Mouse (Mus musculus) forebrain, embryonic 16.5 days (tissue): ENCODE results near the gene Ncam1. TPM values are rescaled to one million over a fixed set of nuclear protein-coding genes. Genes with fewer than 3 reads are reported as not detected.

Experiments used
- ATAC-seq: fragments of 200-750 bp; cut with Nextera tagmentation; 2 replicates; pipeline ENCODE4 v1.8.0; 2017; ENCODE audit warnings: mild to moderate bottlenecking, moderate library complexity
- H3K27ac ChIP-seq: fragments of 300-500 bp; sonication (generic); 2 replicates; pipeline ENCODE4 v1.5.1; 2014; ENCODE audit warnings: low read length, control low read depth
- H3K27me3 ChIP-seq: fragments of 300-500 bp; sonication (generic); replicated peaks from 2 replicates; pipeline ENCODE4 v1.6.1; 2014; ENCODE audit warnings: low read length; ENCODE audit not compliant: control insufficient read depth, insufficient read depth
- H3K36me3 ChIP-seq: fragments of 300-500 bp; sonication (generic); 2 replicates; pipeline ENCODE4 v1.6.1; 2014; ENCODE audit not compliant: control insufficient read depth, insufficient read depth
- H3K4me1 ChIP-seq: fragments of 300-500 bp; sonication (generic); replicated peaks from 2 replicates; pipeline ENCODE4 v1.6.1; 2014; ENCODE audit warnings: low read length; ENCODE audit not compliant: control insufficient read depth, insufficient read depth
- H3K4me2 ChIP-seq: fragments of 300-500 bp; sonication (generic); 2 replicates; pipeline ENCODE4 v1.6.1; 2014; ENCODE audit warnings: mild to moderate bottlenecking, low read length, control low read depth
- H3K4me3 ChIP-seq: fragments of 300-500 bp; sonication (generic); replicated peaks from 2 replicates; pipeline ENCODE4 v1.5.1; 2014; ENCODE audit warnings: mild to moderate bottlenecking, low read length, control low read depth
- H3K9ac ChIP-seq: fragments of 300-500 bp; sonication (generic); replicated peaks from 2 replicates; pipeline ENCODE4 v1.6.1; 2014; ENCODE audit warnings: low read depth, low read length, control low read depth
- H3K9me3 ChIP-seq: fragments of 300-500 bp; sonication (generic); 2 replicates; pipeline ENCODE4 v1.6.1; 2016; ENCODE audit warnings: low read length; ENCODE audit not compliant: control insufficient read depth
- WGBS: fragments of 180-500 bp; shearing (Covaris S2); extraction: QIAGEN DNeasy Blood & Tissue Kit; methylation state at CpG from one replicate; pipeline ENCODE4 v1.1.7; 2014; 5-methylcytosine and 5-hydroxymethylcytosine counted together
- polyA plus RNA-seq: library from polyadenylated mRNA; unstranded; fragments of >200 nt; fragmentation: Nextera tagmentation; extraction: Ambion mirVana; gene quantifications from 2 replicates; pipeline ENCODE4 v1.2.1, GENCODE M21; 2015

Gene Ncam1
- polyA plus RNA-seq, 1 experiment from 2014 or later: 436 TPM

DNA sequence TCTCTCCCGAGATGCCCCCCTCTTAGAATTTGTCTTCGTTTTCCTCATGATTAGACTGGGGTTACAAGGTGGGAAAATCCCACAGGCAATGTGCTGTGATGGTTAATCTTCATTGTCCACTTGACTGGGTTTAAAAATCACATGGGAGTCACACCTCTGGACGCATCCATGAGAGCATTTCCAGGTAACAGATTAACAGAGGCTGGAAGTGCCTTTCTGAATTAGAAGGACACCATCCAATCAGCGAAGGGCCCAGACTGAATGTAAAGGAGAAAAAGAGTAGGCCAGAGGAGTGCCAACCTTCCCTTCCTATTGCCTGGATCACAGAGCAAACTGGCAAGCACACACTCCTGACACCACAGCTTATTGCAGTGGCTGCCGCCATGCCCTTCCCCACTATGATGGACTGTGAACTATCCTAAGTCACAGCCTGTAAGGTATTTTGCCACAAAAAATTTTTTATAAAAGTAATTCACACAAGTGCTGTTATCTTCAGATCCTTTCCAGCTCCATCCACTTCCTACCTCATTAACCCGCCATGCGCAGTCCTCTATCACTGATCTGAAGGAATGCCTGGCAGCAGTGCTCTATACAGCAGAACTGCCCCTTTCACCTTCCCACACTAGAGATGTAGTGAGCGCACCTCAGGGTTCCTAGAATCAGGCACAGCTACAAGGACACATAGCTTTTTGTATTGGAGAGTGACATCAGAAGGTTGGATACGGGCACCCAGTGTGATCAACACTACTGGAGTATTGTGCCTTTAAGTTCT, 94.3 kb downstream of the Ncam1 start:
- H3K4me2 ChIP-seq: no peak overlapping the region
- H3K9me3 ChIP-seq: no peaks in the 10 kb centered on the region
- no peaks in the 10 kb centered on the region for H3K4me1 ChIP-seq
- no peak overlapping the region for H3K27ac ChIP-seq
- H3K27me3 ChIP-seq: no peaks in the 10 kb centered on the region
- H3K36me3 ChIP-seq: no peaks in the 10 kb centered on the region
- 86% methylated on average over 9 of the region's 9 CpGs for WGBS
- no peak overlapping the region for H3K4me3 ChIP-seq
- H3K9ac ChIP-seq: no peak overlapping the region
- ATAC-seq: no peak

DNA sequence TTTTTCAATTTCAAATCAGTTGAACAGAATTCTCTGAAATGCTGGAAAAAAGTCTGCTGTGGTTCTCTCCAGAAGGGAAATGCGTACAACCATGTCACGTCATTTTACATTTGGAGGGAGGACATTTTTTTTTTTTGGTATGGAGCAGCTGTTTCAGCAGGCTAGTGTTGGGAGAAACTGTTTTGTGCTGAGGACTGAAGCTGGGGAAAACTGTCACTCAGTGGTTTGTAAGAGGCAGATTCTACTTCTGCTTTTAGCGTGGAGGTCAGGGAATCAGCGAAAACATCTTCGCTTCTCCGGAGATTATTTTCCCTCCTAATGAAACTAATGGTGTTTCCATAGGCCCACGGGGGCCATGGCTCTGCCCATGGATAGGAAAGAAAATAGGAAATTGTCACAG, 103.4 kb downstream of the Ncam1 start:
- no peak overlapping the region for H3K9ac ChIP-seq
- WGBS: 79% methylated on average over 7 of the region's 7 CpGs
- H3K4me2 ChIP-seq: no peak overlapping the region

DNA sequence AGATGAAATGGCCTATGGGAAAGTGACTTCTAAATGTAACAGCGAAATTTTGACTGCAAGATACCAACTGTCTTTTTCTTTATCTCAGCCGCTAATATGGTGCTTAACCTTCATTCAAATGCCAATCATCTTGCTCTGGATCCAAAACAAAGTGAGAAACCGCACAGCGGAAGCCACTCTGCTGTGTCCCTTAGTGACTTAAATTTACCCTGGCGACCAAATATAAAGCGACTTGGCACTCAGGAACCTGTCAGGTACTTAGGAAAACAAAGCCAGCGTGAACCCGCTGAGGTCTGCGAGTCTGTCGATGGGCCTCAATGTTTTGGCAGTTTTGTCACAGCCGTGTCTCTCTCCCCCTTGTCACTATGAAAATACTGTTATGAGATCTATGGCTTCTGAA, 105.9 kb downstream of the Ncam1 start:
- no peak overlapping the region for H3K4me3 ChIP-seq
- H3K27ac ChIP-seq: no peak overlapping the region

More for the DNA sequence above, 103.4 kb downstream of the Ncam1 start:
- no peaks in the 10 kb centered on the region for H3K9me3 ChIP-seq
- peaks cover 17% of the 10 kb centered on the region for H3K4me1 ChIP-seq
- no peak overlapping the region for H3K27ac ChIP-seq
- H3K4me3 ChIP-seq: no peak overlapping the region
- H3K27me3 ChIP-seq: no peaks in the 10 kb centered on the region
- H3K36me3 ChIP-seq: no peaks in the 10 kb centered on the region
- no peak for ATAC-seq

DNA sequence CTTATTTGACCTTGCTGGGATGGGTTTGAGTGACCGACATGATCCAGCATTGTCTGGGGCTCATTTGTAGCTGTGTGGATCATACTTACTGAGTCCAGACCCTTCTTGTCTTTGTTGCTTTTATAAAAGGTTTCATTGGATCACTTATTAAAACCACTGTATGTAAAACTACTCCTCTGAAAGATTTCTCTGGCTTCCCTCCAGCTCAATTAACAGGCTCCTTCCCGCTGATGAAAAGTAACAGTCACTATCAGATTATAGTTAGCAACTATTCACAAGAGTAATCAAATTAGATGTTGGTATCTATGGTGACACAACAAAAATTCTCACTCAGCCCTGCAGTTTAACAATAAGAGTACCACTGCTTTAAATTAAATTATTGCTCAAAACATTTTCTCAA, 107.4 kb downstream of the Ncam1 start:
- H3K36me3 ChIP-seq: no peaks in the 10 kb centered on the region
- peaks cover 17% of the 10 kb centered on the region for H3K4me1 ChIP-seq
- ATAC-seq: peak; percentile 52; the same call in 1 of the 2 replicates
- H3K9ac ChIP-seq: no peak overlapping the region
- H3K27ac ChIP-seq: no peak overlapping the region
- WGBS: 12% methylated on average over 2 of the region's 2 CpGs
- H3K4me2 ChIP-seq: no peak overlapping the region
- H3K4me3 ChIP-seq: no peak overlapping the region
- H3K27me3 ChIP-seq: no peaks in the 10 kb centered on the region
- no peaks in the 10 kb centered on the region for H3K9me3 ChIP-seq

More for the DNA sequence above, 105.9 kb downstream of the Ncam1 start:
- H3K36me3 ChIP-seq: no peaks in the 10 kb centered on the region
- H3K27me3 ChIP-seq: no peaks in the 10 kb centered on the region
- 43% methylated on average over 11 of the region's 11 CpGs for WGBS
- no peak overlapping the region for H3K4me2 ChIP-seq
- H3K9me3 ChIP-seq: no peaks in the 10 kb centered on the region
- no peak overlapping the region for H3K9ac ChIP-seq
- peaks cover 17% of the 10 kb centered on the region for H3K4me1 ChIP-seq
- peak; percentile 18; the same call in 1 of the 2 replicates for ATAC-seq

GRCm38 (mm10) chr9:49683566-49684273, 115.0 kb downstream of the Ncam1 start:
- H3K4me2 ChIP-seq: no peak overlapping the region
- no peak for ATAC-seq
- H3K9ac ChIP-seq: no peak overlapping the region
- WGBS: 75% methylated on average over 8 of the region's 8 CpGs
- no peaks in the 10 kb centered on the region for H3K36me3 ChIP-seq
- no peak overlapping the region for H3K4me3 ChIP-seq
- H3K27ac ChIP-seq: no peak overlapping the region
- no peaks in the 10 kb centered on the region for H3K9me3 ChIP-seq
- H3K4me1 ChIP-seq: peaks cover 8% of the 10 kb centered on the region
- H3K27me3 ChIP-seq: no peaks in the 10 kb centered on the region

GRCm38 (mm10) chr9:49681848-49682469, 116.8 kb downstream of the Ncam1 start:
- H3K4me2 ChIP-seq: no peak overlapping the region
- no peaks in the 10 kb centered on the region for H3K9me3 ChIP-seq
- H3K36me3 ChIP-seq: no peaks in the 10 kb centered on the region
- no peak overlapping the region for H3K27ac ChIP-seq
- no peak overlapping the region for H3K4me3 ChIP-seq
- H3K27me3 ChIP-seq: no peaks in the 10 kb centered on the region
- no peak for ATAC-seq
- peaks cover 8% of the 10 kb centered on the region for H3K4me1 ChIP-seq
- no peak overlapping the region for H3K9ac ChIP-seq
- 85% methylated on average over 7 of the region's 7 CpGs for WGBS

GRCm38 (mm10) chr9:49679270-49679669, 119.5 kb downstream of the Ncam1 start:
- H3K4me1 ChIP-seq: no peaks in the 10 kb centered on the region; the same call in 1 of the 2 replicates
- no peak overlapping the region for H3K4me2 ChIP-seq
- no peaks in the 10 kb centered on the region for H3K9me3 ChIP-seq
- H3K4me3 ChIP-seq: no peak overlapping the region
- no peak overlapping the region for H3K9ac ChIP-seq
- ATAC-seq: no peak
- no peak overlapping the region for H3K27ac ChIP-seq
- H3K36me3 ChIP-seq: no peaks in the 10 kb centered on the region
- 28% methylated on average over 3 of the region's 3 CpGs for WGBS
- no peaks in the 10 kb centered on the region for H3K27me3 ChIP-seq

- Histone ChIP-seq H3K4me3 (no peak overlapping the region), H3K9me3 (no peaks in the 10 kb centered on the region), H3K4me1 (peaks cover 10% of the 10 kb centered on the region; the same call in 1 of the 2 replicates), H3K9ac (no peak overlapping the region), H3K27me3 (no peaks in the 10 kb centered on the region), H3K4me2 (no peak overlapping the region), H3K27ac (no peak overlapping the region), H3K36me3 (no peaks in the 10 kb centered on the region)
- 64% methylated on average over 9 of the region's 9 CpGs for WGBS
- ATAC-seq: no peak
Observed at GRCm38 (mm10) chr9:49675696-49676465, 122.8 kb downstream of the Ncam1 start.
